Mouse (Mus musculus) hindbrain, embryonic 11.5 days (tissue): ENCODE measurements around the gene Ntrk3. TPM values are rescaled to one million over a fixed set of nuclear protein-coding genes. Genes with fewer than 3 reads are reported as not detected.

Source experiments
- ATAC-seq: fragments of 200-750 bp; cut with Nextera tagmentation; 2 replicates; pipeline ENCODE4 v1.8.0; 2017; ENCODE audit warnings: mild to moderate bottlenecking, moderate TSS enrichment, moderate library complexity; ENCODE audit not compliant: low FRiP score
- DNase-seq: peaks from one replicate; pipeline ENCODE4 v3.0.0-alpha.2; 2015; ENCODE audit warnings: low spot score
- H3K27ac ChIP-seq: fragments of 300-500 bp; sonication (generic); 2 replicates; pipeline ENCODE4 v1.5.1; 2014; ENCODE audit warnings: mild to moderate bottlenecking, low read depth, low read length
- H3K27me3 ChIP-seq: fragments of 300-500 bp; sonication (generic); 2 replicates; pipeline ENCODE4 v1.6.1; 2014; ENCODE audit warnings: mild to moderate bottlenecking, low read length, moderate library complexity, mixed read lengths; ENCODE audit not compliant: control insufficient read depth, insufficient read depth
- H3K36me3 ChIP-seq: fragments of 300-500 bp; sonication (generic); 2 replicates; pipeline ENCODE4 v1.6.1; 2014; ENCODE audit warnings: mild to moderate bottlenecking, low read length, moderate library complexity, mixed read lengths; ENCODE audit not compliant: control insufficient read depth, insufficient read depth
- H3K4me1 ChIP-seq: fragments of 300-500 bp; sonication (generic); replicated peaks from 2 replicates; pipeline ENCODE4 v1.6.1; 2014; ENCODE audit warnings: low read length, mixed read lengths; ENCODE audit not compliant: control insufficient read depth, insufficient read depth
- H3K4me2 ChIP-seq: fragments of 300-500 bp; sonication (generic); replicated peaks from 2 replicates; pipeline ENCODE4 v1.6.1; 2014; ENCODE audit warnings: mild to moderate bottlenecking, low read depth, low read length
- H3K4me3 ChIP-seq: fragments of 300-500 bp; sonication (generic); 2 replicates; pipeline ENCODE4 v1.5.1; 2014; ENCODE audit warnings: low read depth, low read length
- H3K9ac ChIP-seq: fragments of 300-500 bp; sonication (generic); 2 replicates; pipeline ENCODE4 v1.6.1; 2014; ENCODE audit warnings: low read depth, low read length
- H3K9me3 ChIP-seq: fragments of 300-500 bp; sonication (generic); 2 replicates; pipeline ENCODE4 v1.6.1; 2016; ENCODE audit warnings: low read length; ENCODE audit not compliant: control insufficient read depth
- WGBS: fragments of 180-500 bp; shearing (Covaris S2); extraction: QIAGEN DNeasy Blood & Tissue Kit; methylation state at CpG from one replicate; pipeline ENCODE4 v1.1.7; 2014; 5-methylcytosine and 5-hydroxymethylcytosine counted together
- polyA plus RNA-seq: library from polyadenylated mRNA; unstranded; fragments of >200 nt; fragmentation: Nextera tagmentation; extraction: Ambion mirVana; gene quantifications from 2 replicates; pipeline ENCODE4 v1.2.1, GENCODE M21; 2014

Ntrk3 gene
- polyA plus RNA-seq, 1 experiment from 2014 or later: 8.0 TPM

- DNase-seq (no peak), ATAC-seq (no peak)
- WGBS: 9% methylated on average over 5 of the region's 5 CpGs
Observed at GRCm38 (mm10) chr7:78576169-78576568, 161.6 kb downstream of the Ntrk3 start.

GRCm38 (mm10) chr7:78575556-78575955 lies 162.3 kb downstream of the Ntrk3 start:
- no peak overlapping the region for H3K9ac ChIP-seq
- peaks cover 14% of the 10 kb centered on the region for H3K27me3 ChIP-seq
- peaks cover 5% of the 10 kb centered on the region; the same call in 1 of the 2 replicates for H3K4me1 ChIP-seq
- H3K36me3 ChIP-seq: no peaks in the 10 kb centered on the region
- H3K9me3 ChIP-seq: no peaks in the 10 kb centered on the region
- H3K4me2 ChIP-seq: peak overlapping the region; percentile 87
- H3K4me3 ChIP-seq: peak overlapping the region; percentile 60
- no peak for DNase-seq
- no peak for ATAC-seq
- no peak overlapping the region for H3K27ac ChIP-seq
- 22% methylated on average over 3 of the region's 3 CpGs for WGBS

More at GRCm38 (mm10) chr7:78576169-78576568, 161.6 kb downstream of the Ntrk3 start:
- H3K4me1 ChIP-seq: peaks cover 5% of the 10 kb centered on the region; the same call in 1 of the 2 replicates
- H3K9ac ChIP-seq: peak overlapping the region; percentile 40
- H3K36me3 ChIP-seq: no peaks in the 10 kb centered on the region
- peaks cover 14% of the 10 kb centered on the region for H3K27me3 ChIP-seq
- no peak overlapping the region for H3K27ac ChIP-seq
- peak overlapping the region; percentile 87 for H3K4me2 ChIP-seq
- no peaks in the 10 kb centered on the region for H3K9me3 ChIP-seq
- peak overlapping the region; percentile 60 for H3K4me3 ChIP-seq

GRCm38 (mm10) chr7:78571196-78571595 lies 166.6 kb downstream of the Ntrk3 start:
- no peak overlapping the region for H3K4me2 ChIP-seq
- H3K36me3 ChIP-seq: no peaks in the 10 kb centered on the region
- WGBS: 79% methylated on average over 2 of the region's 2 CpGs
- peaks cover under 1% of the 10 kb centered on the region; the same call in 1 of the 2 replicates for H3K27me3 ChIP-seq
- no peak for DNase-seq
- no peak overlapping the region for H3K9ac ChIP-seq
- no peak overlapping the region for H3K27ac ChIP-seq
- no peaks in the 10 kb centered on the region; the same call in 1 of the 2 replicates for H3K4me1 ChIP-seq
- ATAC-seq: no peak
- H3K4me3 ChIP-seq: no peak overlapping the region
- no peaks in the 10 kb centered on the region for H3K9me3 ChIP-seq

- H3K9me3 ChIP-seq: no peaks in the 10 kb centered on the region
- H3K27me3 ChIP-seq: no peaks in the 10 kb centered on the region
- DNase-seq (no peak), ATAC-seq (peak; percentile 38)
- no peaks in the 10 kb centered on the region for H3K36me3 ChIP-seq
- 8% methylated on average over 5 of the region's 5 CpGs for WGBS
- peak overlapping the region; percentile 12; the same call in 1 of the 2 replicates for H3K9ac ChIP-seq
- no peak overlapping the region for H3K27ac ChIP-seq
- H3K4me2 ChIP-seq: peak overlapping the region; percentile 24; the same call in 1 of the 2 replicates
- H3K4me3 ChIP-seq: no peak overlapping the region
- no peaks in the 10 kb centered on the region for H3K4me1 ChIP-seq
Observed at GRCm38 (mm10) chr7:78569255-78569618, 168.6 kb downstream of the Ntrk3 start.

GRCm38 (mm10) chr7:78568411-78569254 lies 169.2 kb downstream of the Ntrk3 start:
- H3K27me3 ChIP-seq: no peaks in the 10 kb centered on the region
- DNase-seq: peak; percentile 85
- H3K4me3 ChIP-seq: no peak overlapping the region
- no peak overlapping the region for H3K27ac ChIP-seq
- no peaks in the 10 kb centered on the region for H3K4me1 ChIP-seq
- peak overlapping the region; percentile 24; the same call in 1 of the 2 replicates for H3K4me2 ChIP-seq
- peak overlapping the region; percentile 12; the same call in 1 of the 2 replicates for H3K9ac ChIP-seq
- no peaks in the 10 kb centered on the region for H3K36me3 ChIP-seq
- peak; percentile 67 for ATAC-seq
- 19% methylated on average over 16 of the region's 16 CpGs for WGBS
- no peaks in the 10 kb centered on the region for H3K9me3 ChIP-seq

GRCm38 (mm10) chr7:78566617-78567016 lies 171.2 kb downstream of the Ntrk3 start:
- no peaks in the 10 kb centered on the region for H3K4me1 ChIP-seq
- ATAC-seq (no peak), DNase-seq (peak; percentile 58)
- H3K4me2 ChIP-seq: no peak overlapping the region
- no peaks in the 10 kb centered on the region for H3K36me3 ChIP-seq
- H3K9me3 ChIP-seq: no peaks in the 10 kb centered on the region
- no peaks in the 10 kb centered on the region for H3K27me3 ChIP-seq
- H3K9ac ChIP-seq: no peak overlapping the region
- WGBS: 52% methylated on average over 3 of the region's 3 CpGs
- H3K4me3 ChIP-seq: no peak overlapping the region
- no peak overlapping the region for H3K27ac ChIP-seq

GRCm38 (mm10) chr7:78565386-78565785 lies 172.4 kb downstream of the Ntrk3 start:
- Histone ChIP-seq H3K9ac (no peak overlapping the region), H3K36me3 (no peaks in the 10 kb centered on the region), H3K9me3 (no peaks in the 10 kb centered on the region), H3K4me2 (no peak overlapping the region), H3K4me3 (no peak overlapping the region), H3K27me3 (no peaks in the 10 kb centered on the region), H3K4me1 (no peaks in the 10 kb centered on the region), H3K27ac (no peak overlapping the region)
- WGBS: 91% methylated on average over 3 of the region's 3 CpGs
- DNase-seq (no peak), ATAC-seq (no peak)

GRCm38 (mm10) chr7:78558503-78558902 lies 179.3 kb downstream of the Ntrk3 start:
- Histone ChIP-seq H3K27me3 (no peaks in the 10 kb centered on the region), H3K4me3 (no peak overlapping the region), H3K9ac (no peak overlapping the region), H3K4me1 (no peaks in the 10 kb centered on the region), H3K4me2 (no peak overlapping the region), H3K36me3 (no peaks in the 10 kb centered on the region), H3K27ac (no peak overlapping the region), H3K9me3 (no peaks in the 10 kb centered on the region)
- 83% methylated on average over 5 of the region's 5 CpGs for WGBS
- DNase-seq: no peak
- no peak for ATAC-seq

- no peaks in the 10 kb centered on the region for H3K27me3 ChIP-seq
- 82% methylated on average over 5 of the region's 5 CpGs for WGBS
Observed at GRCm38 (mm10) chr7:78555532-78555931, 182.3 kb downstream of the Ntrk3 start.

More at GRCm38 (mm10) chr7:78555532-78555931, 182.3 kb downstream of the Ntrk3 start:
- no peaks in the 10 kb centered on the region for H3K9me3 ChIP-seq
- H3K27ac ChIP-seq: no peak overlapping the region
- no peak overlapping the region for H3K4me3 ChIP-seq
- H3K9ac ChIP-seq: no peak overlapping the region
- no peak for ATAC-seq
- no peaks in the 10 kb centered on the region for H3K36me3 ChIP-seq
- H3K4me1 ChIP-seq: no peaks in the 10 kb centered on the region
- no peak overlapping the region for H3K4me2 ChIP-seq
- DNase-seq: no peak
